ENCODE assay signal across 10 mouse cellular contexts in the genomic region with DNA sequence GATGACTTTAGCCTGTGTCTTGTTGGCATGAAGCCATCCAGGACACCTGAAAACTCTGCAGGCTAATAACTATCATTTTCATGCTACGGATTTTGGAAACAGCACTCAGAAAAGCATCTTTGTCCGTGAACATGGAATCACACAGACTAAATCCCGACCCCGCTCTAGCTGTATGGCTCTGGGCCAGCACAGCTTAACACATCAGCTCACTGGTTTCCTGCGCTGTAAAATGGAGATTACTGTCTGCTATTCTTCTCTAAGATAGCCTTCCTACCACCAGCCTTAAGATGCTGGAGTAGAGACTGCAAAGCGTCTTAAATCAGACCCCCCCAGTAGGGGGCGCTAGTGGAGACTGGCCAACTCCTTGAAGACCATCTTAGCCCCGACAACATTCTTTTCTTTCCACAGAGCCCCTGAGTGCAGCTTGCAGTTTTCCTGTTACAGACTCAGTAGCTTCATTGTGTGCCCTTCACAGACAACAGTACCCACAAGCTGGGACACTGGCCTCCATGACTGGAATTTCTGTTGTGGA.
DNase-seq lines count a peak whose midpoint lies in the region; ATAC-seq and TF ChIP-seq lines count a peak whose summit lies in the region.
"Had no signal": no experiment of that assay in that cellular context is flagged by ENCODE, and none has a peak within 500 bp of the region (broad histone marks: within the 10 kb centered on the region; RNA-seq: fewer than 3 reads in every experiment).

No protein-coding gene starts in this region.

- H3K27ac ChIP-seq in heart, embryonic 16.5 days (ENCODE audit: low read length): no peak overlapping the region
- H3K27ac ChIP-seq in midbrain, postnatal 0 days (ENCODE audit: low read depth, low read length): no peak overlapping the region
- H3K27ac ChIP-seq in midbrain, embryonic 10.5 days (replicated peaks): no peak overlapping the region
- H3K27ac ChIP-seq: limb, embryonic 15.5 days had no signal

- 55% methylated on average over 8 of the region's 8 CpGs for WGBS in heart, embryonic 16.5 days
- 69% methylated on average over 8 of the region's 8 CpGs for WGBS in midbrain, postnatal 0 days
- WGBS in midbrain, embryonic 10.5 days: 85% methylated on average over 8 of the region's 8 CpGs

- H3K4me2 ChIP-seq in heart, embryonic 16.5 days (ENCODE audit: low read depth, low read length): no peak overlapping the region
- H3K4me2 ChIP-seq in midbrain, postnatal 0 days (ENCODE audit: low read depth, low read length, poor library complexity, severe bottlenecking): no peak overlapping the region
- H3K4me2 ChIP-seq: limb, embryonic 15.5 days had no signal

- ATAC-seq in heart, embryonic 16.5 days (replicated peaks; ENCODE audit: extremely low read depth, insufficient read depth, low FRiP score): peak; percentile 52; the same call in 1 of the 2 replicates
- ATAC-seq in midbrain, postnatal 0 days (ENCODE audit: low FRiP score): no peak

- DNase-seq in heart, postnatal 36 days: no peak
- no peak for DNase-seq in midbrain, postnatal 0 days (ENCODE audit: low spot score)
- DNase-seq in midbrain, embryonic 10.5 days (ENCODE audit: low spot score): no peak
- no peak for DNase-seq in brain, embryonic 14.5 days (ENCODE audit: low read depth)
- peak; percentile 24 for DNase-seq in splenic B cell, adult 2 months (ENCODE audit: low read depth, low spot score)
- no peak for DNase-seq in MN1 (ENCODE audit: low spot score)
- no peak for DNase-seq in adrenal gland, adult 2 months

- H3K9me3 ChIP-seq in heart, embryonic 16.5 days (replicated peaks; ENCODE audit: control insufficient read depth, low read length): no peaks in the 10 kb centered on the region
- H3K9me3 ChIP-seq in midbrain, postnatal 0 days (ENCODE audit: low read length): no peaks in the 10 kb centered on the region
- no peaks in the 10 kb centered on the region for H3K9me3 ChIP-seq in midbrain, embryonic 10.5 days (replicated peaks)
- H3K9me3 ChIP-seq: limb, embryonic 15.5 days had no signal

- peaks cover 20% of the 10 kb centered on the region for H3K4me1 ChIP-seq in heart, embryonic 16.5 days (ENCODE audit: control insufficient read depth, insufficient read depth, low read length)
- H3K4me1 ChIP-seq in midbrain, postnatal 0 days (ENCODE audit: insufficient read depth, low read length): 0 out of 2 replicates have a peak, but pooled peaks cover 2% of the 10 kb centered on the region
- peaks cover 16% of the 10 kb centered on the region for H3K4me1 ChIP-seq in midbrain, embryonic 10.5 days
- H3K4me1 ChIP-seq: limb, embryonic 15.5 days had no signal

- H3K27me3 ChIP-seq in heart, embryonic 16.5 days (ENCODE audit: control insufficient read depth, insufficient read depth, low read length): no peaks in the 10 kb centered on the region
- H3K27me3 ChIP-seq in midbrain, postnatal 0 days (ENCODE audit: insufficient read depth, low read length): no peaks in the 10 kb centered on the region
- H3K27me3 ChIP-seq in midbrain, embryonic 10.5 days (ENCODE audit: low read depth, poor library complexity, severe bottlenecking): no peaks in the 10 kb centered on the region; the same call in 1 of the 2 replicates
- no peaks in the 10 kb centered on the region for H3K27me3 ChIP-seq in splenic B cell, adult 2 months (ENCODE audit: control insufficient read depth, insufficient read depth, low read length, poor library complexity, severe bottlenecking)
- H3K27me3 ChIP-seq: limb, embryonic 15.5 days had no signal

- H3K4me3 ChIP-seq in heart, embryonic 16.5 days (ENCODE audit: low read length): no peak overlapping the region
- no peak overlapping the region for H3K4me3 ChIP-seq in midbrain, postnatal 0 days (ENCODE audit: low read depth, low read length)
- no peak overlapping the region for H3K4me3 ChIP-seq in midbrain, embryonic 10.5 days
- H3K4me3 ChIP-seq: erythroblast, embryonic 14.5 days; limb, embryonic 15.5 days had no signal

- no peak overlapping the region for H3K9ac ChIP-seq in heart, embryonic 16.5 days (ENCODE audit: low read length)
- no peak overlapping the region for H3K9ac ChIP-seq in midbrain, postnatal 0 days (replicated peaks; ENCODE audit: low read length, poor library complexity, severe bottlenecking)
- H3K9ac ChIP-seq: limb, embryonic 15.5 days had no signal

- intact Hi-C loops in heart, postnatal 36 days (cut with DNase I): loop anchor here (5.0 kb wide), 1 partner anchor 432 kb away; no protein-coding TSS in a partner anchor

- peak; percentile 50 for TF ChIP-seq CTCF in midbrain, postnatal 0 days (IDR thresholded peaks at IDR 0.05)
- TF ChIP-seq CTCF in brain, embryonic 14.5 days (IDR thresholded peaks at IDR 0.05; ENCODE audit: borderline replicate concordance, extremely low read depth, insufficient read depth, insufficient read length): peak; percentile 32; the same call in 1 of the 2 replicates

- no peaks in the 10 kb centered on the region for H3K36me3 ChIP-seq in heart, embryonic 16.5 days (ENCODE audit: control insufficient read depth, insufficient read depth)
- H3K36me3 ChIP-seq in midbrain, postnatal 0 days (ENCODE audit: insufficient read depth, low read length): no peaks in the 10 kb centered on the region
- no peaks in the 10 kb centered on the region for H3K36me3 ChIP-seq in midbrain, embryonic 10.5 days
- no peaks in the 10 kb centered on the region for H3K36me3 ChIP-seq in splenic B cell, adult 2 months (ENCODE audit: control insufficient read depth, insufficient read depth, low read length, poor library complexity, severe bottlenecking)
- H3K36me3 ChIP-seq: limb, embryonic 15.5 days had no signal

- no peak for TF ChIP-seq POLR2A in brain, embryonic 14.5 days (IDR thresholded peaks at IDR 0.05; ENCODE audit: borderline replicate concordance, extremely low read depth, insufficient read depth, insufficient read length, poor library complexity, severe bottlenecking)
